ENCODE assay signal across 10 mouse cellular contexts in genomic region chr1:155121977-155122939, GRCm38 (mm10). TPM values are rescaled to one million over a fixed set of nuclear protein-coding genes. Genes with fewer than 3 reads are reported as not detected.
DNase-seq lines count a peak whose midpoint lies in the region; ATAC-seq lines count a peak whose summit lies in the region.
"Had no signal": no experiment of that assay in that cellular context is flagged by ENCODE, and none has a peak within 500 bp of the region (broad histone marks: within the 10 kb centered on the region; RNA-seq: fewer than 3 reads in every experiment).

No protein-coding gene starts in this region.

- no peak overlapping the region for H3K4me2 ChIP-seq in heart, embryonic 11.5 days
- H3K4me2 ChIP-seq in forebrain, embryonic 16.5 days (ENCODE audit: low read length) = no peak overlapping the region
- H3K4me2 ChIP-seq: limb, embryonic 12.5 days had no signal

- H3K4me1 ChIP-seq in heart, embryonic 11.5 days (ENCODE audit: control insufficient read depth, insufficient read depth, low read length) = no peaks in the 10 kb centered on the region
- peaks cover 8% of the 10 kb centered on the region for H3K4me1 ChIP-seq in forebrain, embryonic 16.5 days (replicated peaks; ENCODE audit: control insufficient read depth, insufficient read depth, low read length)

- no peak overlapping the region for H3K9ac ChIP-seq in heart, embryonic 11.5 days (ENCODE audit: low read depth, low read length)
- H3K9ac ChIP-seq in forebrain, embryonic 16.5 days (replicated peaks; ENCODE audit: low read depth, low read length) = no peak overlapping the region
- H3K9ac ChIP-seq: limb, embryonic 12.5 days had no signal

- no peak overlapping the region for H3K27ac ChIP-seq in heart, embryonic 11.5 days (ENCODE audit: low read depth, low read length)
- H3K27ac ChIP-seq in forebrain, embryonic 16.5 days (ENCODE audit: low read length) = no peak overlapping the region; the same call in 1 of the 2 replicates
- H3K27ac ChIP-seq: limb, embryonic 12.5 days had no signal

- ATAC-seq in heart, embryonic 11.5 days (replicated peaks; ENCODE audit: insufficient number of reproducible peaks, low FRiP score, low TSS enrichment) = no peak
- ATAC-seq in forebrain, embryonic 16.5 days = peak; percentile 87
- ATAC-seq in inflammation-experienced regulatory T-cells, adult 6 months = peak; percentile 73

- no peaks in the 10 kb centered on the region for H3K9me3 ChIP-seq in heart, embryonic 11.5 days (replicated peaks; ENCODE audit: control insufficient read depth, low read length)
- no peaks in the 10 kb centered on the region for H3K9me3 ChIP-seq in forebrain, embryonic 16.5 days (ENCODE audit: control insufficient read depth, low read length)
- H3K9me3 ChIP-seq: limb, embryonic 12.5 days had no signal

- no peak overlapping the region for H3K4me3 ChIP-seq in heart, embryonic 11.5 days (ENCODE audit: low read depth, low read length)
- no peak overlapping the region for H3K4me3 ChIP-seq in forebrain, embryonic 16.5 days (replicated peaks; ENCODE audit: low read length)
- H3K4me3 ChIP-seq: limb, embryonic 12.5 days had no signal

- no peaks in the 10 kb centered on the region for H3K27me3 ChIP-seq in heart, embryonic 11.5 days (ENCODE audit: control insufficient read depth, insufficient read depth, low read length)
- H3K27me3 ChIP-seq in forebrain, embryonic 16.5 days (replicated peaks; ENCODE audit: control insufficient read depth, insufficient read depth, low read length) = no peaks in the 10 kb centered on the region
- H3K27me3 ChIP-seq: limb, embryonic 12.5 days had no signal

- DNase-seq in heart, adult 18-20 months = peak; percentile 86 to 90
- DNase-seq in Muller cell, postnatal 12 days (ENCODE audit: inconsistent ontology term) = peak; percentile 48
- peak; percentile 71 for DNase-seq in lung, postnatal 36 days
- no peak for DNase-seq in spleen, postnatal 10 days (ENCODE audit: low spot score in 2 of 2)
- no peak for DNase-seq in spleen, postnatal 14 days (ENCODE audit: low spot score in 2 of 2)

- WGBS in heart, embryonic 11.5 days (ENCODE audit: insufficient replicate concordance) = 76% methylated on average over 21 of the region's 21 CpGs
- 69% methylated on average over 21 of the region's 21 CpGs for WGBS in forebrain, embryonic 16.5 days

- H3K36me3 ChIP-seq in heart, embryonic 11.5 days (ENCODE audit: control insufficient read depth, insufficient read depth, low read length) = no peaks in the 10 kb centered on the region
- no peaks in the 10 kb centered on the region for H3K36me3 ChIP-seq in forebrain, embryonic 16.5 days (ENCODE audit: control insufficient read depth, insufficient read depth)
- H3K36me3 ChIP-seq: limb, embryonic 12.5 days had no signal

RNA-seq across cellular contexts. Expression of gene Ier5, which starts 22.8 kb away (rescaled TPM):
- total RNA-seq in heart, adult 18-20 months (2021) = 10 to 100 TPM; 18.8 to 21.4 TPM
- 7.3 and 7.7 TPM in 2 replicates for polyA plus RNA-seq in heart, embryonic 11.5 days (2014; fragmentation: Nextera tagmentation; extraction: Ambion mirVana)
- polyA plus RNA-seq in forebrain, embryonic 16.5 days (2015; fragmentation: Nextera tagmentation; extraction: Ambion mirVana) = 9.3 and 12.6 TPM in 2 replicates
- polyA plus RNA-seq in inflammation-experienced regulatory T-cells, adult 6 months (2017; shearing (Covaris generic)) = 10 to 100 TPM in 1 of 3 experiments, 1 to 10 TPM in 2; 6.6 to 12.8 (median 7.5) TPM

RNA-seq across cellular contexts. Expression of gene Mr1, which starts 24.4 kb away (rescaled TPM):
- total RNA-seq in heart, adult 18-20 months (2021) = 1 to 10 TPM; 6.7 to 7.8 TPM
- 2.3 and 3.8 TPM in 2 replicates for polyA plus RNA-seq in heart, embryonic 11.5 days (2014; fragmentation: Nextera tagmentation; extraction: Ambion mirVana)
- 0.92 and 1.5 TPM in 2 replicates for polyA plus RNA-seq in forebrain, embryonic 16.5 days (2015; fragmentation: Nextera tagmentation; extraction: Ambion mirVana)
- polyA plus RNA-seq in inflammation-experienced regulatory T-cells, adult 6 months (2017; shearing (Covaris generic)) = 10 to 100 TPM; 14.3 to 23.5 (median 22.1) TPM
- total RNA-seq: ES-E14 had no signal

RNA-seq across cellular contexts. Expression of gene Stx6, which starts 36.3 kb away (rescaled TPM):
- total RNA-seq in heart, adult 18-20 months (2021) = 10 to 100 TPM; 17.5 to 20.2 TPM
- 62.1 and 62.8 TPM in 2 replicates for polyA plus RNA-seq in heart, embryonic 11.5 days (2014; fragmentation: Nextera tagmentation; extraction: Ambion mirVana)
- polyA plus RNA-seq in forebrain, embryonic 16.5 days (2015; fragmentation: Nextera tagmentation; extraction: Ambion mirVana) = 121 and 125 TPM in 2 replicates
- polyA plus RNA-seq in inflammation-experienced regulatory T-cells, adult 6 months (2017; shearing (Covaris generic)) = 10 to 100 TPM; 50.2 to 72.7 (median 54.4) TPM

Comparison
In these comparisons a context has a peak if more than half of its experiments do, and no peak if none do; other contexts are left out.
1. DNase-seq: peak in heart, adult 18-20 months (2 of 2), Muller cell, postnatal 12 days (single experiment) and lung, postnatal 36 days (single experiment); none in spleen, postnatal 10 days (0 of 2) and spleen, postnatal 14 days (0 of 2).